Mouse (Mus musculus): ENCODE results near the gene Lrrc4. TPM values are rescaled to one million over a fixed set of nuclear protein-coding genes. Genes with fewer than 3 reads are reported as not detected.

Lrrc4 gene
- total and polyA plus RNA-seq, 2 experiments = 0.10 TPM; not detected in 1

DNA sequence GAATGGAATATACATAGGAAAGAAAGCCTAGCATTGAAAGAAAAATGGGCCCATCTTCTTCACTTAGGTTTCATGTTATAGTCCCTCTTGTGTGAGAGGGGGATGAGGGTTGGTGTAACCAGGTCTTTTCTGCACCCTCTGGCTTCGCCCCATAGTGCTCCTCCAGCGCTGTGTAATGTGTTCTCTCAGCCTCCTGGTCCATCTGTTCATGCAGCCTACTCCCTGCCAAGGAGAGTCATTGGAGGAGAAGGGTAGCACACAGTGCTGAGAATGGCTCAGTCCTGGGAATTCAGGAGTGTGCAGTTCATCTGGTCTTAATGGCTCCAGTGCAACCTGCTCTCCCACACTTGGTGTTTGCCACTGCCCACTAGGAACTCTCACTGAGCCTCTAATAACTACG is 30.6 kb downstream of the Lrrc4 start:
- Histone ChIP-seq H3K27me3 (ENCODE audit: control insufficient read depth, insufficient read depth, low read length) (no peaks in the 10 kb centered on the region), H3K4me1 (ENCODE audit: control insufficient read depth, insufficient read depth, low read length) (no peaks in the 10 kb centered on the region), H3K27ac (replicated peaks; ENCODE audit: insufficient read depth, low read depth, low read length) (no peak overlapping the region), H3K79me2 (ENCODE audit: control insufficient read depth, insufficient read depth, low read length) (no peaks in the 10 kb centered on the region), H3K4me3 (ENCODE audit: insufficient read depth, low read depth, low read length) (no peak overlapping the region), H3K36me3 (ENCODE audit: control insufficient read depth, insufficient read depth, low read length) (peaks cover 19% of the 10 kb centered on the region; the same call in 1 of the 2 replicates), H3K9ac (ENCODE audit: low read depth, low read length) (no peak overlapping the region)
- TF ChIP-seq POLR2A (IDR thresholded peaks at IDR 0.05; ENCODE audit: extremely low read depth, insufficient read depth, low read length) (no peak), CTCF (IDR thresholded peaks at IDR 0.05; ENCODE audit: low read depth, low read length) (no peak)
- WGBS = 94% methylated on average over 3 of the region's 3 CpGs
- DNase-seq (ENCODE audit: extremely low read depth, low read depth, low spot score) = no peak

DNA sequence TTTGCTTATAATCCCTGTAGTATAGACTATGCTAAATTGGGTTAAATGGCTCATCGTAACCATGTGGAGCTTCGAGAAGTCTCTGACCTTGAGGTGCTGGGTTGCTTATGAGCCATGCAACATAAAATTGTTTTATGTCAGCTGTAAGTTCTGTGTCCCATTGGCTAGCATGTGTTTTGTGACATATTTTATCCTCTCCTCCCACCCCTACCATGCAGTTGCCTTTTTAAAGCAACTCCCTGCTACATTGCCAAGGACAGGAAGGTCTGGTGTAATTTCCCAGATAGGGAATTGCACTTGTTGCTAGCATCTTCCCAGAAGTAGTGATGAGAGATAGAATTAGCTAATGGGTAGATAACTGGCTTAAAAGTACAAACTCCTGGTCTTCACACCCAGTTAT is 31.7 kb downstream of the Lrrc4 start:
- Histone ChIP-seq H3K9ac (ENCODE audit: low read depth, low read length) (no peak overlapping the region), H3K4me3 (ENCODE audit: insufficient read depth, low read depth, low read length) (no peak overlapping the region), H3K36me3 (ENCODE audit: control insufficient read depth, insufficient read depth, low read length) (peaks cover 24% of the 10 kb centered on the region; the same call in 1 of the 2 replicates), H3K4me1 (ENCODE audit: control insufficient read depth, insufficient read depth, low read length) (no peaks in the 10 kb centered on the region), H3K27ac (replicated peaks; ENCODE audit: insufficient read depth, low read depth, low read length) (no peak overlapping the region), H3K27me3 (ENCODE audit: control insufficient read depth, insufficient read depth, low read length) (no peaks in the 10 kb centered on the region), H3K79me2 (ENCODE audit: control insufficient read depth, insufficient read depth, low read length) (no peaks in the 10 kb centered on the region)
- no peak for DNase-seq (ENCODE audit: extremely low read depth, low read depth, low spot score)
- TF ChIP-seq CTCF (IDR thresholded peaks at IDR 0.05; ENCODE audit: low read depth, low read length) (no peak), POLR2A (IDR thresholded peaks at IDR 0.05; ENCODE audit: extremely low read depth, insufficient read depth, low read length) (no peak)
- 97% methylated on average over 2 of the region's 2 CpGs for WGBS

DNA sequence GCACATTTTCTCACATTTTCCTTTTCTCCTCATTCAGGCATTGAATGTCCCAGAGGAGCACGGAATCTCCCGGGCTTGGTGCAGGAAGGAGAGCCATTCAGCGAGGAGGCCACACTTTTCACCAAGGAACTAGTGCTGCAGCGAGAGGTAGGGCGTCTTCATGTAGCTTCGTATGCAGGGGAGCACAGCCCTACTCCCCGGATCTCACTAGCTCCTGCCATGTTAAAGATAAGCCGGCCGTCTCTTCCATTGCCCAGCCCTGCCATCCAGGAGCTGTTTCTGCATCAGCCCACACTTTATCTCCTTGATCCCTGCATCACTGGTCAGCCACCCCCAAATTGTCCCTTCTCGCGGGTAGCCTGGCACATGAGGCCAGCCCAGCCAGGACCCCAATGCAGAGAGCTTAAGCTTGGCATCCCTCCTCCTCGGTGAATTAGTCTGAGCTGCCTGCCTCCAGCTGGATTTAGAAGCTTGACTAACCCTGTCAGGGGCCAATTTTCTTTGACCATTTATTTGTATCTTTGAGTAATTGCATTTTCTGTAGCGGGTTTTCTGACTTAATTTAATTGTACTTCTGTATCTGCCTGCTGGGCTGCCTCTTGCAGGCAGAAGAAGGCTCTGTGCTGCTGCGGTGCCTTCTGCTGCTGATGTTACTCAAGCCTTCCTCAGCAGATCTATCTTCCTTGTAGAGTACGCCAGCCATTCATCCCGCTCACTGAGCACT is 35.6 kb downstream of the Lrrc4 start:
- Histone ChIP-seq H3K27ac (replicated peaks; ENCODE audit: insufficient read depth, low read depth, low read length) (no peak overlapping the region), H3K36me3 (ENCODE audit: control insufficient read depth, insufficient read depth, low read length) (peaks cover 24% of the 10 kb centered on the region; the same call in 1 of the 2 replicates), H3K4me1 (ENCODE audit: control insufficient read depth, insufficient read depth, low read length) (no peaks in the 10 kb centered on the region; the same call in 1 of the 2 replicates), H3K4me3 (ENCODE audit: insufficient read depth, low read depth, low read length) (no peak overlapping the region), H3K9ac (ENCODE audit: low read depth, low read length) (no peak overlapping the region), H3K79me2 (ENCODE audit: control insufficient read depth, insufficient read depth, low read length) (no peaks in the 10 kb centered on the region), H3K27me3 (ENCODE audit: control insufficient read depth, insufficient read depth, low read length) (no peaks in the 10 kb centered on the region)
- TF ChIP-seq CTCF (IDR thresholded peaks at IDR 0.05; ENCODE audit: low read depth, low read length) = no peak
- no peak for TF ChIP-seq POLR2A (IDR thresholded peaks at IDR 0.05; ENCODE audit: extremely low read depth, insufficient read depth, low read length)
- WGBS = 94% methylated on average over 16 of the region's 16 CpGs
- DNase-seq (ENCODE audit: extremely low read depth, low read depth, low spot score) = no peak

DNA sequence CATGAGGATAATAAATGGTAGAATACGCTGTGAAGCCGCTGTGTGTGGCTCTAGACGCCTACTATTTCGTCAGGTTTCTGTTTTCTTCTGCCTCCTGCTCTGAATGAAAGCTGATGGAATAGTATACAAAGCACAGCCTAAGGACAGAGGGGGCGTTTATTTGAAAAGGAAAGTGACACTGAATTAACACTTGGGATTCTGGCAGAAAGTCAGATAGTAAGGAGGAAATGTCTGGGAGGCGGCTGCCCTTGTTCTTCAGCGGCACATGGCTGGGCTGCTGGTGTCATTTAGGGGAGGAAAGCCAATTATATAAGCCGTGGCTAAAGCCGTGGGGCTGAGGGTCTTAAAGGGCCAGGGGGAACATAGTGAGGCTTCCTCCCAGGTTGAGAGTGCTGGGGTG is 36.2 kb downstream of the Lrrc4 start:
- Histone ChIP-seq H3K27ac (replicated peaks; ENCODE audit: insufficient read depth, low read depth, low read length) (no peak overlapping the region), H3K36me3 (ENCODE audit: control insufficient read depth, insufficient read depth, low read length) (peaks cover 24% of the 10 kb centered on the region; the same call in 1 of the 2 replicates), H3K27me3 (ENCODE audit: control insufficient read depth, insufficient read depth, low read length) (no peaks in the 10 kb centered on the region), H3K4me1 (ENCODE audit: control insufficient read depth, insufficient read depth, low read length) (no peaks in the 10 kb centered on the region; the same call in 1 of the 2 replicates), H3K79me2 (ENCODE audit: control insufficient read depth, insufficient read depth, low read length) (no peaks in the 10 kb centered on the region), H3K4me3 (ENCODE audit: insufficient read depth, low read depth, low read length) (no peak overlapping the region), H3K9ac (ENCODE audit: low read depth, low read length) (no peak overlapping the region)
- no peak for DNase-seq (ENCODE audit: extremely low read depth, low read depth, low spot score)
- WGBS = 82% methylated on average over 9 of the region's 9 CpGs
- no peak for TF ChIP-seq POLR2A (IDR thresholded peaks at IDR 0.05; ENCODE audit: extremely low read depth, insufficient read depth, low read length)
- no peak for TF ChIP-seq CTCF (IDR thresholded peaks at IDR 0.05; ENCODE audit: low read depth, low read length)

DNA sequence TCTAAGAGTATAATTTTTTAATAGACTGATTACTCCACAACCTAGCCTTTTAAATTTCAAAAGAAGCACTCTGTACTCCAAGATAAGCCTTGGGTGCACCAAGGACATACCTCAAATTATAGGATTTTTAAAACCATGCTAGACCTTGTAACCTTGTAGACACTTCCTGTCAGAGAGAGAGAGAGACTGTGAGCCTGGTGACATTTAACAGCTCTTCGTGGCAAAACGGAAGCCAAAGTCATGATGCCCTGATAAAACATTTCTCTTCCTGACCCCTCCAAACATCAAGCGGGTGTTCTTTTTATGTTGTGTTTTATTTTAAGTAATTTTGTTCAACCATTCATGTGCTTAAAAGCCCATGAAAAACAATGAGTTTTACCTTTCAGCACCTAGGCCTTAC is 39.7 kb downstream of the Lrrc4 start:
- Histone ChIP-seq H3K4me3 (ENCODE audit: insufficient read depth, low read depth, low read length) (no peak overlapping the region), H3K27ac (replicated peaks; ENCODE audit: insufficient read depth, low read depth, low read length) (no peak overlapping the region), H3K36me3 (ENCODE audit: control insufficient read depth, insufficient read depth, low read length) (peaks cover 19% of the 10 kb centered on the region; the same call in 1 of the 2 replicates), H3K4me1 (ENCODE audit: control insufficient read depth, insufficient read depth, low read length) (no peaks in the 10 kb centered on the region; the same call in 1 of the 2 replicates), H3K27me3 (ENCODE audit: control insufficient read depth, insufficient read depth, low read length) (no peaks in the 10 kb centered on the region), H3K9ac (ENCODE audit: low read depth, low read length) (no peak overlapping the region), H3K79me2 (ENCODE audit: control insufficient read depth, insufficient read depth, low read length) (no peaks in the 10 kb centered on the region; the same call in 1 of the 2 replicates)
- TF ChIP-seq CTCF (IDR thresholded peaks at IDR 0.05; ENCODE audit: low read depth, low read length) (no peak), POLR2A (IDR thresholded peaks at IDR 0.05; ENCODE audit: extremely low read depth, insufficient read depth, low read length) (no peak)
- WGBS = 82% methylated on average over 3 of the region's 3 CpGs
- no peak for DNase-seq (ENCODE audit: extremely low read depth, low read depth, low spot score)

DNA sequence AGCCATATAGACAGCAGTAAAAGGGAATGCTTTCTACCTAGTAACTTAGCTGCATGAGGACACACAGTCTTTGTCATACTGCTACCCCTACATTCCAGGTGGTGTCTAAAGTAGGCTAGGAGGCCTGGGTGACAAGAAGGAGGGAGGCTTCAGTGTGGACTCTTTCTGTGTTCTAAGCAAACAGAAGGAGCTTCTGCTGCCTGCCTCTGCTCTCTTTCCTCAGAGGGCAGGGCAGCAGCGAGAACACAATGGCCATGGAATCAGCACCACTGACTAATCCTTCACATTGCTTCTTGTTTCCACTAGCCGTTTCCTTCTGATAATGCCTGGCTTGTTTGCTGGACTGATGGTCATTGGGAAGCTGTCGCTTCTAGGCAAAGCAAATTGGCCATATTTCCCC is 40.4 kb downstream of the Lrrc4 start:
- DNase-seq (ENCODE audit: extremely low read depth, low read depth, low spot score) = no peak
- Histone ChIP-seq H3K27me3 (ENCODE audit: control insufficient read depth, insufficient read depth, low read length) (no peaks in the 10 kb centered on the region), H3K36me3 (ENCODE audit: control insufficient read depth, insufficient read depth, low read length) (peaks cover 16% of the 10 kb centered on the region; the same call in 1 of the 2 replicates), H3K27ac (replicated peaks; ENCODE audit: insufficient read depth, low read depth, low read length) (no peak overlapping the region), H3K4me3 (ENCODE audit: insufficient read depth, low read depth, low read length) (no peak overlapping the region), H3K79me2 (ENCODE audit: control insufficient read depth, insufficient read depth, low read length) (no peaks in the 10 kb centered on the region; the same call in 1 of the 2 replicates), H3K9ac (ENCODE audit: low read depth, low read length) (no peak overlapping the region), H3K4me1 (ENCODE audit: control insufficient read depth, insufficient read depth, low read length) (no peaks in the 10 kb centered on the region; the same call in 1 of the 2 replicates)
- no peak for TF ChIP-seq POLR2A (IDR thresholded peaks at IDR 0.05; ENCODE audit: extremely low read depth, insufficient read depth, low read length)
- no peak for TF ChIP-seq CTCF (IDR thresholded peaks at IDR 0.05; ENCODE audit: low read depth, low read length)
- WGBS = 77% methylated on average over 3 of the region's 3 CpGs

Data from liver, adult 2 months (tissue).